Mouse (Mus musculus) bone marrow macrophage, adult 2 months (primary cell): ENCODE results near the gene Kif5c.

Source experiments
- CTCF ChIP-seq: IDR thresholded peaks from 2 replicates; pipeline ENCODE4 v1.5.1; 2012; ENCODE audit warnings: low read depth, mild to moderate bottlenecking, low read length, moderate library complexity
- POLR2A ChIP-seq: IDR thresholded peaks from 2 replicates; pipeline ENCODE4 v1.6.1; 2012; ENCODE audit warnings: mild to moderate bottlenecking, low read depth, low read length, borderline replicate concordance

DNA sequence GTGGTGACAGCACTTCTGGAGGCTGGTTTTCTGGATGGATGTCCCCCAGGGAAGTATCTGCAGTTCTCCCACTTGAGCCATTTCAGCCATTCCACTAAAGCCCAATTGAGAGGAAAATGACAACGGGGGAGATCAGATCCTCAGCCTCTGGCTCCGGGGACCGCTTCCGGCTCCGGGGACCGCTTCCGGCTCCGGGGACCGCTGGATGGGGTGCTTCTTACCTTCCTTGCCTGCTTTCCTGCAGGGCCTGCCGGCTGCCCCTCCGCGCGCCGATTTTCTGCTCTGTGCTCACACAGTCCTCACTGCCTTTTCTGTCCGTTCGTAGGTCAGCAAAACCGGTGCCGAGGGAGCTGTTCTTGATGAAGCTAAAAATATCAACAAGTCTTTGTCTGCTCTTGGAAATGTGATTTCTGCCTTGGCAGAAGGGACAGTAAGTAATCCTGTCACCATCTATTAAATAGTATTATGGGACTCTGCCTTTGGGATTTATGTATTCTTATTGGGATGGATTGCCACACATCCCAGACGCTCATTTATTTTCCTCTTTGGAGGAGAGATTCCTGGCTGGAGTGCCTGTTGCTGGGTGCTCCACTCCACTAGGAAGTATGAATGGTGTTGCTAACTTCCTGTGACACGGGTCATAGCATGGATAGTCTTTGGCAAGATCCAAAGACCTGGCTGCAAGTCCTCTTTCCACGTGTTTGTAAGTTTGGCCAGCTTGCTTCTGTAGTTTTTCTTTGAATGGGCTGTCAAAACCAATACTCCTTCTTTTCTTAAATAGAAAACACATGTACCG lies 81.3 kb downstream of the Kif5c start:
- no peak for TF ChIP-seq CTCF
- no peak for TF ChIP-seq POLR2A
